Mouse (Mus musculus): ENCODE data around the gene Pigk. TPM values are rescaled to one million over a fixed set of nuclear protein-coding genes. Genes with fewer than 3 reads are reported as not detected.
"Not testable (repeated sequence)": the region's sequence is repeated elsewhere in the genome, so short reads cannot be mapped to it uniquely, and the experiment has no call there.

The Pigk gene
- polyA plus RNA-seq, 1 experiment from 2014 or later, result 33.7 TPM

DNA sequence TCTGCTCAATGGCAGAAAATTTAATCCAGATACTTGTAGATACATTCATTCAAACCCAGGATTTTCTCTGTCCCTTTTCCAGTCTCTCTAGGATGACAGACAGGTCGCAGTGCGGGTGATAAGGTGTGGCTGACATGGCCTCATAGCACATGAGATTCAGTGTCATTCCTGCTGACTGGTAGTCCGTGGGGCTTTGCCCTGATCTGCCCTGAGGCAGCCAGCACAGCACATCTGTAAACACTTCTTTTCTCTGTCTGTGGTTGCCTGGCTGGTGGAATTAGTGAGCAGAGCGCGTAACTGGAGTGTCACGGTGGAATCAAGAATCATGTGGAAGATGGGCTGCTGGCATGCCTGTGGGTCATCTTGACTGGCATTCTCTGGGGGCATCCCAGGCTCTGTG, 56.2 kb downstream of the Pigk start:
- TF ChIP-seq CTCF (IDR thresholded peaks at IDR 0.05; ENCODE audit: low read depth), result no peak
- Histone ChIP-seq H3K4me1 (replicated peaks; ENCODE audit: control insufficient read depth, insufficient read depth, low read length) (no peaks in the 10 kb centered on the region), H3K4me2 (replicated peaks; ENCODE audit: low read depth) (no peak overlapping the region), H3K27me3 (replicated peaks; ENCODE audit: control insufficient read depth, insufficient read depth, low read length) (no peaks in the 10 kb centered on the region), H3K27ac (ENCODE audit: low read depth, low read length) (no peak overlapping the region), H3K4me3 (ENCODE audit: low read depth, low read length) (no peak overlapping the region), H3K9ac (ENCODE audit: low read depth, low read length) (no peak overlapping the region), H3K9me3 (ENCODE audit: control insufficient read depth) (no peaks in the 10 kb centered on the region), H3K36me3 (ENCODE audit: control insufficient read depth, insufficient read depth) (peaks cover 12% of the 10 kb centered on the region; the same call in 1 of the 2 replicates)
- ATAC-seq, result no peak
- 85% methylated on average over 6 of the region's 6 CpGs for WGBS

DNA sequence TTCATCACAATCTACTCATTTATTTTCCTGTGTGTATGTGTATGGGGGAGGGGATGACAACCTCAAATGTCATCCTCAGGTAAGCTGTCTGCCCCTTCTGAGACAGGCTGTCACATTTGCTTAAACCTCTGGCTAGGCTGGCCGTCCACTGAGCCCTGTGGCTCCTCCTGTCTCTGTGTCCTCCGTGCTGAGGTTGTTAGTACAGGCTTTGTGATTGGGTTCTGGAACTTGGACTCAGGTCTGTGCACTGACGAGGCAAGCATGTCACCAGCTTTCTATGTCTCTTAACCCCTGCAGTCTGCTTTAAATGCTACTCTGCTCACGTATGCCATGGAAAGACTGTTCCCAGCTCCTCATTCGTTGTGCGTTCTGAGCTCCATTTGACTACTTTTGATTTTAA, 62.5 kb downstream of the Pigk start:
- H3K27me3 ChIP-seq (replicated peaks; ENCODE audit: control insufficient read depth, insufficient read depth, low read length), result no peaks in the 10 kb centered on the region
- no peak overlapping the region for H3K4me3 ChIP-seq (ENCODE audit: low read depth, low read length)
- H3K9ac ChIP-seq (ENCODE audit: low read depth, low read length), result no peak overlapping the region
- no peak for TF ChIP-seq CTCF (IDR thresholded peaks at IDR 0.05; ENCODE audit: low read depth)
- H3K4me1 ChIP-seq (replicated peaks; ENCODE audit: control insufficient read depth, insufficient read depth, low read length), result no peaks in the 10 kb centered on the region
- no peak overlapping the region for H3K4me2 ChIP-seq (replicated peaks; ENCODE audit: low read depth)
- 81% methylated on average over 6 of the region's 6 CpGs for WGBS
- H3K27ac ChIP-seq (ENCODE audit: low read depth, low read length), result no peak overlapping the region
- peaks cover 3% of the 10 kb centered on the region; the same call in 1 of the 2 replicates for H3K36me3 ChIP-seq (ENCODE audit: control insufficient read depth, insufficient read depth)
- no peak for ATAC-seq
- no peaks in the 10 kb centered on the region for H3K9me3 ChIP-seq (ENCODE audit: control insufficient read depth)

DNA sequence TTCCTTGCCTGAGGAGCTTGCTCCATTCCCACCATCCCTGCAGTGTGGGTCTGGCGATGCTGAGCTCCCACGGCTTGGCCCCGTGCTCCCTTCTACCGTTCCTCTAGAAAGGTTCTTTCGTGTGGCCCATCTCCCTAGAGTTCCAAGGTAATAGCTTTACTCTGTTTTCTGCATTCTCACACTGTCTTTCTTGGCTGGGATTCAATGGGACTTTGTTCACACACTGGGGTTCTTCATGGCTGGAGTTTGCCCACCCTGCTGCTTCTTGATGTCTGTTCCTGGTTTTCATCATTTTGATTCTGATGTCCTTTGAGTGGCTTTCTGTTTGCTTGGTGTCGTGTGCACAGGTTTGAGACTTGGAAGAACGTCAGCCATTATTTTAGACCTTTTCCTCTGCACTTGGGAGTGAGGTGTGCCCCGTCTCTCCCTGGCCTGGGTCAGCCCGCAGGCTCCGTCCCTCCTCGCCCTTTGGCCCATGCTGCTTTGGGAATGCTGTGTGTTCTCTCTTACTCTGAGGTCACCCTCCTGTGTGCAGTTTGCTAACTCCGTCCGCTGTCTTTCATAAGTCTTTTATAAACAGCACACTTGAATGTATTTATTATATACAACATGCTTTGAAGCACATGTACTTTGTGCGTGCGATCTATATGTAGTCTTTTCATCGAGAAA, 63.1 kb downstream of the Pigk start:
- Histone ChIP-seq H3K9ac (ENCODE audit: low read depth, low read length) (no peak overlapping the region), H3K4me2 (replicated peaks; ENCODE audit: low read depth) (no peak overlapping the region), H3K27me3 (replicated peaks; ENCODE audit: control insufficient read depth, insufficient read depth, low read length) (no peaks in the 10 kb centered on the region), H3K27ac (ENCODE audit: low read depth, low read length) (no peak overlapping the region), H3K4me3 (ENCODE audit: low read depth, low read length) (no peak overlapping the region), H3K36me3 (ENCODE audit: control insufficient read depth, insufficient read depth) (peaks cover 3% of the 10 kb centered on the region; the same call in 1 of the 2 replicates), H3K9me3 (ENCODE audit: control insufficient read depth) (no peaks in the 10 kb centered on the region), H3K4me1 (replicated peaks; ENCODE audit: control insufficient read depth, insufficient read depth, low read length) (no peaks in the 10 kb centered on the region)
- WGBS, result 68% methylated on average over 16 of the region's 16 CpGs
- no peak for TF ChIP-seq CTCF (IDR thresholded peaks at IDR 0.05; ENCODE audit: low read depth)
- ATAC-seq, result no peak

DNA sequence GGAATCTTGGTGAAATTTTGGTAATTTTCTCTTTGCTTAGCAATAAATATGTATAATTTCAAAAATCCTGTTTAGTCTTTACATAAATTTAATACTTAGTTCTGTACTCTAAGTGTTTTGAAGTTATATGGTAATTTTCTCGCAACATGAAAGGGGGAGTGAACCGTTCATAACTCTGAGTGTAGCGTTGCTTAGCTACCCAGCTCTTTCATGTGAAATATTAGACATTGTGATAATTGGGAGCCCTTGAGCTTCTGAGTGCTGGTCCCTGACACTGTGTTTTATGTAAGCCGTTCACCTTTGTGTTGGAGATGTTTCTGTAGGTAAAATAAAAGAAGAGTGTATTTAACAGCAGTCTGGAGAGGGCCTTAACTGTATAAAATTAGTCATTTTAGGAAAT, 65.9 kb downstream of the Pigk start:
- no peak overlapping the region for H3K4me3 ChIP-seq (ENCODE audit: low read depth, low read length)
- no peak overlapping the region for H3K27ac ChIP-seq (ENCODE audit: low read depth, low read length)
- no peaks in the 10 kb centered on the region for H3K27me3 ChIP-seq (replicated peaks; ENCODE audit: control insufficient read depth, insufficient read depth, low read length)
- no peak for ATAC-seq
- H3K9me3 ChIP-seq (ENCODE audit: control insufficient read depth), result no peaks in the 10 kb centered on the region
- H3K4me1 ChIP-seq (replicated peaks; ENCODE audit: control insufficient read depth, insufficient read depth, low read length), result no peaks in the 10 kb centered on the region
- TF ChIP-seq CTCF (IDR thresholded peaks at IDR 0.05; ENCODE audit: low read depth), result no peak
- H3K9ac ChIP-seq (ENCODE audit: low read depth, low read length), result no peak overlapping the region
- no peaks in the 10 kb centered on the region for H3K36me3 ChIP-seq (ENCODE audit: control insufficient read depth, insufficient read depth)
- no peak overlapping the region for H3K4me2 ChIP-seq (replicated peaks; ENCODE audit: low read depth)
- 90% methylated on average over 4 of the region's 4 CpGs for WGBS

DNA sequence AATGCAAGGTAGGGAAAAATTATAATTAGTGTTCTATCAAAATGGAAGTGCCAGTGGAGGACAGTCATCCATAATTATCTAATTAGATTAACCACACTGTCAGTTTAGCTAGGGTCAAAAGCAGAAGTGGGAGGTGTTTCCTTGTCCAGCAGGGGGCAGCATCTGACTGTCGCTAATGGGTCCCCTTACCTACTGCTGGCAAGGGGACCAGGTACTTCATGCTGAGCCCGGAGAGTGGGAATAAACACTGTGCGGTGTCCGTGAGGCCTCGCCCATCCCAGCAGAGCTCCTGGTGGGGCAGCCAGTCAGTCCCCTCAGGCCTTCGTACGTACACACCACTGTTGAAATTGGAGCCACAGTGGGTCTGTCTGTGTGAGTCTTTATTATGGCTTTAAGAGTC, 69.9 kb downstream of the Pigk start:
- 19% methylated on average over 7 of the region's 7 CpGs for WGBS
- Histone ChIP-seq H3K4me2 (replicated peaks; ENCODE audit: low read depth) (no peak overlapping the region), H3K36me3 (ENCODE audit: control insufficient read depth, insufficient read depth) (no peaks in the 10 kb centered on the region), H3K27me3 (replicated peaks; ENCODE audit: control insufficient read depth, insufficient read depth, low read length) (no peaks in the 10 kb centered on the region), H3K4me3 (ENCODE audit: low read depth, low read length) (no peak overlapping the region), H3K9ac (ENCODE audit: low read depth, low read length) (no peak overlapping the region), H3K27ac (ENCODE audit: low read depth, low read length) (no peak overlapping the region), H3K9me3 (ENCODE audit: control insufficient read depth) (no peaks in the 10 kb centered on the region), H3K4me1 (replicated peaks; ENCODE audit: control insufficient read depth, insufficient read depth, low read length) (no peaks in the 10 kb centered on the region)
- peak; percentile 25; the same call in 1 of the 2 replicates for ATAC-seq
- TF ChIP-seq CTCF (IDR thresholded peaks at IDR 0.05; ENCODE audit: low read depth), result peak; percentile 95

DNA sequence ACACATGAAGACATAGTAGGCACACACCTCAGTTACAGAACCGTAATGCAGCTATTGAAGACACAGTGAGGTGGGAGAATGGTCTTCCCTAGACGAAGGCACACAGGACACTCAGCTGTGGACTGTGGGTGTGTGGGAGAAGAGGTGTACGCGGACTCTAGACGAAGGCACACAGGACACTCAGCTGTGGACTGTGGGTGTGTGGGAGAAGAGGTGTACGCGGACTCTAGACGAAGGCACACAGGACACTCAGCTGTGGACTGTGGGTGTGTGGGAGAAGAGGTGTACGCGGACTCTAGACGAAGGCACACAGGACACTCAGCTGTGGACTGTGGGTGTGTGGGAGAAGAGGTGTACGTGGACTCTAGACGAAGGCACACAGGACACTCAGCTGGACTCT, 70.5 kb downstream of the Pigk start:
- 87% methylated on average over 7 of the region's 13 CpGs for WGBS
- H3K9me3 ChIP-seq (ENCODE audit: control insufficient read depth); H3K4me1 ChIP-seq (replicated peaks; ENCODE audit: control insufficient read depth, insufficient read depth, low read length); H3K36me3 ChIP-seq (ENCODE audit: control insufficient read depth, insufficient read depth); H3K27me3 ChIP-seq (replicated peaks; ENCODE audit: control insufficient read depth, insufficient read depth, low read length); H3K4me3 ChIP-seq (ENCODE audit: low read depth, low read length); H3K9ac ChIP-seq (ENCODE audit: low read depth, low read length); H3K4me2 ChIP-seq (replicated peaks; ENCODE audit: low read depth); ATAC-seq; H3K27ac ChIP-seq (ENCODE audit: low read depth, low read length): not testable (repeated sequence)

DNA sequence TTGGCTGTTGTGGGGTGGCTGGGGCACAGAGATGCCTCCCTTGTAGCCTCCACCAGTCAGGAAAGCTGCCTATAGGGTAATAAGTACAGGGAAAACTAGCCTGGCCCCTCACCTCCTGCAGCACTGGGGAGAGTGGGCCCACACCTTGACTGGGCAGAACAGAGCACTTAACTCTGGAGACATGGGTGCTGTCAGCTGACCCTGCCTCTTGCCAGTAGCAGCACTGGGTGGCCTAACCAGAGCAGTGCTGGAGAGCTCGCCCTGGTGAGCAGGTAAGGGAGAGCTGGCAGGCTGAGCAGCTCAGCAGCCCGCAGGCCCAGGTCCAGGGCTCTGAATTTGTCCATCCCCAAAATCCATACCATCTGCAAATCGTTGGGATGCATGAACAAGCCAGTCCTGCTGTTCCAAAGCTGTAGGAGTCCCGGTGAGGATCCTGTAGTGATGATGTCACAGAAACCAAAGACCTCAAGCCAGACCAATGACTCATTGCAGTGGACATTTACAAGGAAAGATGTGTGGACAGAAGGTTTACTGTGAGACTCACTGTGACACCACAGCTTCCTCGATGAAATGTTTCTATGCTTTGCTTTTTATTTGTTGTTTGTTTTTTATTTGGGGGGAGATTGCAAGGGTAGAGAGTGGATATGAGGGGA, 74.5 kb downstream of the Pigk start:
- H3K4me1 ChIP-seq (replicated peaks; ENCODE audit: control insufficient read depth, insufficient read depth, low read length); H3K9me3 ChIP-seq (ENCODE audit: control insufficient read depth); H3K4me3 ChIP-seq (ENCODE audit: low read depth, low read length); H3K36me3 ChIP-seq (ENCODE audit: control insufficient read depth, insufficient read depth); H3K9ac ChIP-seq (ENCODE audit: low read depth, low read length); H3K27me3 ChIP-seq (replicated peaks; ENCODE audit: control insufficient read depth, insufficient read depth, low read length); ATAC-seq; H3K27ac ChIP-seq (ENCODE audit: low read depth, low read length); H3K4me2 ChIP-seq (replicated peaks; ENCODE audit: low read depth): not testable (repeated sequence)
- 86% methylated on average over 5 of the region's 5 CpGs for WGBS

Data from intestine, postnatal 0 days (tissue).